ENCODE assay signal across 16 mouse cellular contexts in genomic region chr10:18678836-18679235, GRCm38 (mm10).
"Had no signal": no experiment of that assay in that cellular context is flagged by ENCODE, and none has a peak within 500 bp of the region (broad histone marks: within the 10 kb centered on the region; RNA-seq: fewer than 3 reads in every experiment).

No protein-coding gene starts in this region.

- H3K27ac ChIP-seq: neural tube, embryonic 13.5 days; neural tube, embryonic 15.5 days; stomach, embryonic 15.5 days; stomach, postnatal 0 days had no signal

- H3K27me3 ChIP-seq: neural tube, embryonic 13.5 days; neural tube, embryonic 15.5 days; stomach, embryonic 15.5 days had no signal

- H3K9me3 ChIP-seq: stomach, embryonic 15.5 days had no signal

- H3K4me2 ChIP-seq: neural tube, embryonic 13.5 days; neural tube, embryonic 15.5 days; stomach, embryonic 15.5 days had no signal

- H3K4me3 ChIP-seq: neural tube, embryonic 13.5 days; neural tube, embryonic 15.5 days; stomach, embryonic 15.5 days had no signal

- DNase-seq: retina, postnatal 1 day; right cerebral cortex, adult 18-20 months; right cerebral cortex, postnatal 14 days; right cerebral cortex, postnatal 25 days; right cerebral cortex, postnatal 4 days; spleen, adult 18-20 months; thymus, adult 18-20 months; thymus, adult 2 months; thymus, postnatal 14 days; thymus, postnatal 25 days; thymus, postnatal 36 days; thymus, postnatal 4 days had no signal

- H3K9ac ChIP-seq: neural tube, embryonic 13.5 days; neural tube, embryonic 15.5 days; stomach, embryonic 15.5 days had no signal

- H3K36me3 ChIP-seq: stomach, embryonic 15.5 days had no signal

- H3K4me1 ChIP-seq: stomach, embryonic 15.5 days had no signal
